Mouse (Mus musculus): ENCODE measurements at regions not wholly inside any gene's neighbourhood (a gene's known extent, or its start where the extent isn't known, plus 50 kb on each side); places are given as distances from the start of the nearest gene placed in this dataset.

DNA sequence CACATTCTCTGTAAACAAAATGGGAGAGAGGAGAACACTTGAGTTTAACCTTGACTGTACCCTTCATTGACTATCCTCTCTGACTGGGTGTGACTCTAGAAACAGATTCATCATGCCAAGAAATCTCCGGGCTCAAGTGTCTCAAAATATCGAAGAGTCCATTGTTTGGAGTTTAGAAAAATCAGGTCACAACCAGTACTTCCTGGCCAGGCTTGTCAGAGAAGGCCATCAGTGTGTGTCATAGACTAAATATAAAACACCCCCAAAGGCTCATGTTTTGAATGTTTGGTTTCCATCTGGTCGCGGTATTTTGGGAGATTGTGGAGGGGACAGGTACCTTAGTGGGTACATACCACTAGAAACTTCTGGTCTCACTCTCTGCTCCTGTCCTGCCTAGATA is 58.6 kb upstream of the Dapl1 start:
- Histone ChIP-seq H3K4me3 (replicated peaks; ENCODE audit: low read length) (no peak overlapping the region), H3K36me3 (ENCODE audit: control insufficient read depth, insufficient read depth, low read length) (no peaks in the 10 kb centered on the region), H3K4me1 (ENCODE audit: control insufficient read depth, insufficient read depth, low read length) (peaks cover 8% of the 10 kb centered on the region; the same call in 1 of the 2 replicates), H3K4me2 (replicated peaks; ENCODE audit: low read depth, low read length, severe bottlenecking) (no peak overlapping the region), H3K27ac (replicated peaks; ENCODE audit: low read depth, low read length) (no peak overlapping the region), H3K27me3 (ENCODE audit: control insufficient read depth, insufficient read depth, low read length) (no peaks in the 10 kb centered on the region), H3K9ac (ENCODE audit: low read depth, low read length, severe bottlenecking) (no peak overlapping the region), H3K9me3 (ENCODE audit: control insufficient read depth, low read length) (no peaks in the 10 kb centered on the region)
- 87% methylated on average over 4 of the region's 4 CpGs for WGBS
- TF ChIP-seq POLR2A (IDR thresholded peaks at IDR 0.05; ENCODE audit: borderline replicate concordance, extremely low read depth, insufficient read depth, insufficient read length) = no peak
- ATAC-seq (ENCODE audit: low FRiP score, low read depth) (no peak), DNase-seq (ENCODE audit: low spot score) (no peak)

- Histone ChIP-seq H3K4me1 (ENCODE audit: control insufficient read depth, insufficient read depth, low read length) (0 out of 2 replicates have a peak, but pooled peaks cover 8% of the 10 kb centered on the region), H3K36me3 (ENCODE audit: control insufficient read depth, insufficient read depth, low read length) (no peaks in the 10 kb centered on the region), H3K27ac (replicated peaks; ENCODE audit: low read depth, low read length) (no peak overlapping the region), H3K27me3 (ENCODE audit: control insufficient read depth, insufficient read depth, low read length) (no peaks in the 10 kb centered on the region), H3K9ac (ENCODE audit: low read depth, low read length, severe bottlenecking) (no peak overlapping the region), H3K4me3 (replicated peaks; ENCODE audit: low read length) (no peak overlapping the region), H3K9me3 (ENCODE audit: control insufficient read depth, low read length) (no peaks in the 10 kb centered on the region), H3K4me2 (replicated peaks; ENCODE audit: low read depth, low read length, severe bottlenecking) (no peak overlapping the region)
- TF ChIP-seq POLR2A (IDR thresholded peaks at IDR 0.05; ENCODE audit: borderline replicate concordance, extremely low read depth, insufficient read depth, insufficient read length) = no peak
- WGBS = 83% methylated on average over 5 of the region's 5 CpGs
- no peak for ATAC-seq (ENCODE audit: low FRiP score, low read depth)
- DNase-seq (ENCODE audit: low spot score) = no peak
These were observed 53.0 kb upstream of the Dapl1 start for GRCm38 (mm10) chr2:59431466-59431865.

GRCm38 (mm10) chr2:59431867-59432266 is 52.6 kb upstream of the Dapl1 start:
- DNase-seq (ENCODE audit: low spot score) (no peak), ATAC-seq (ENCODE audit: low FRiP score, low read depth) (no peak)
- TF ChIP-seq POLR2A (IDR thresholded peaks at IDR 0.05; ENCODE audit: borderline replicate concordance, extremely low read depth, insufficient read depth, insufficient read length) = no peak
- Histone ChIP-seq H3K9me3 (ENCODE audit: control insufficient read depth, low read length) (no peaks in the 10 kb centered on the region), H3K4me3 (replicated peaks; ENCODE audit: low read length) (no peak overlapping the region), H3K27ac (replicated peaks; ENCODE audit: low read depth, low read length) (no peak overlapping the region), H3K4me1 (ENCODE audit: control insufficient read depth, insufficient read depth, low read length) (0 out of 2 replicates have a peak, but pooled peaks cover 8% of the 10 kb centered on the region), H3K27me3 (ENCODE audit: control insufficient read depth, insufficient read depth, low read length) (no peaks in the 10 kb centered on the region), H3K4me2 (replicated peaks; ENCODE audit: low read depth, low read length, severe bottlenecking) (no peak overlapping the region), H3K9ac (ENCODE audit: low read depth, low read length, severe bottlenecking) (no peak overlapping the region), H3K36me3 (ENCODE audit: control insufficient read depth, insufficient read depth, low read length) (no peaks in the 10 kb centered on the region)
- WGBS = 68% methylated on average over 7 of the region's 7 CpGs

Measured in limb, embryonic 14.5 days (tissue).